Mouse (Mus musculus): Measurements from ENCODE around the gene Wdr5. TPM values are rescaled to one million over a fixed set of nuclear protein-coding genes. Genes with fewer than 3 reads are reported as not detected.

The Wdr5 gene
- 10 to 100 TPM; 18.8 to 21.3 TPM for total RNA-seq (2021)
- long read RNA-seq, experiment 1, transcript Wdr5-201 (14 exons, 2,890 nt) = major isoform, 45 of 60 reads
- long read RNA-seq, experiment 1, partial matches to known transcripts = 4 of 60 reads
- long read RNA-seq, experiment 1, other reads (novel, unspliced or antisense) = 11 of 60 reads
- long read RNA-seq, experiment 2, transcript Wdr5-201 (14 exons, 2,890 nt) = major isoform, 41 of 52 reads
- long read RNA-seq, experiment 2, partial matches to known transcripts = 0 of 52 reads
- long read RNA-seq, experiment 2, other reads (novel, unspliced or antisense) = 11 of 52 reads

GRCm38 (mm10) chr2:27514639-27515328, at the start of gene Wdr5:
TSS of gene Wdr5 (plus strand) at chr2:27515157.
- peak; percentile 60 for TF ChIP-seq CTCF (IDR thresholded peaks at IDR 0.05)
- intact Hi-C loops (cut with DNase I) = loop anchor here (10.0 kb wide), 1 partner anchor 230 kb away; no protein-coding TSS in a partner anchor
- H3K27ac ChIP-seq = peak within 1 kb of the TSS; percentile 92
- peak; percentile 98 for DNase-seq
- peak within 1 kb of the TSS; percentile 82 for H3K4me3 ChIP-seq

- TF ChIP-seq CTCF (IDR thresholded peaks at IDR 0.05) = no peak
- intact Hi-C loops (cut with DNase I) = no loop called here
- Histone ChIP-seq H3K27ac (peak overlapping the region; percentile 94), H3K4me3 (0 out of 2 replicates have a peak overlapping the region, but pooled peaks have one; percentile 9)
- DNase-seq = no peak
These were observed 45.5 kb upstream of the Wdr5 start for GRCm38 (mm10) chr2:27469292-27469990.

- no peak overlapping the region; the same call in 1 of the 2 replicates for H3K4me3 ChIP-seq
- intact Hi-C loops (cut with DNase I) = no loop called here
- DNase-seq = peak; percentile 58
- TF ChIP-seq CTCF (IDR thresholded peaks at IDR 0.05) = no peak
- H3K27ac ChIP-seq = peak overlapping the region; percentile 94
These were observed 45.0 kb upstream of the Wdr5 start for GRCm38 (mm10) chr2:27469991-27470355.

GRCm38 (mm10) chr2:27470535-27470934, 44.4 kb upstream of the Wdr5 start:
- H3K27ac ChIP-seq = peak overlapping the region; percentile 94
- intact Hi-C loops (cut with DNase I) = no loop called here
- H3K4me3 ChIP-seq = peak overlapping the region; percentile 9; the same call in 1 of the 2 replicates
- no peak for DNase-seq
- no peak for TF ChIP-seq CTCF (IDR thresholded peaks at IDR 0.05)

GRCm38 (mm10) chr2:27471170-27471584, 43.8 kb upstream of the Wdr5 start:
- H3K4me3 ChIP-seq = no peak overlapping the region; the same call in 1 of the 2 replicates
- DNase-seq = peak; percentile 80
- peak overlapping the region; percentile 94 for H3K27ac ChIP-seq
- TF ChIP-seq CTCF (IDR thresholded peaks at IDR 0.05) = no peak
- intact Hi-C loops (cut with DNase I) = loop anchor here (1.0 kb wide), 1 partner anchor 39 kb away; no protein-coding TSS in a partner anchor

GRCm38 (mm10) chr2:27473061-27473765, 41.7 kb upstream of the Wdr5 start:
- DNase-seq = no peak
- intact Hi-C loops (cut with DNase I) = no loop called here
- Histone ChIP-seq H3K4me3 (peak overlapping the region; percentile 79), H3K27ac (peak overlapping the region; percentile 94)
- TF ChIP-seq CTCF (IDR thresholded peaks at IDR 0.05) = no peak

- peak overlapping the region; percentile 94 for H3K27ac ChIP-seq
- no peak for DNase-seq
- TF ChIP-seq CTCF (IDR thresholded peaks at IDR 0.05) = no peak
- intact Hi-C loops (cut with DNase I) = no loop called here
- H3K4me3 ChIP-seq = peak overlapping the region; percentile 79
These were observed 41.0 kb upstream of the Wdr5 start for GRCm38 (mm10) chr2:27473911-27474310.

- no peak for TF ChIP-seq CTCF (IDR thresholded peaks at IDR 0.05)
- H3K4me3 ChIP-seq = peak overlapping the region; percentile 79
- peak overlapping the region; percentile 94 for H3K27ac ChIP-seq
- peak; percentile 70 for DNase-seq
- intact Hi-C loops (cut with DNase I) = no loop called here
These were observed 40.1 kb upstream of the Wdr5 start for GRCm38 (mm10) chr2:27474621-27475484.

- TF ChIP-seq CTCF (IDR thresholded peaks at IDR 0.05) = no peak
These were observed 39.3 kb upstream of the Wdr5 start for GRCm38 (mm10) chr2:27475495-27476302.

GRCm38 (mm10) chr2:27476303-27477192, 38.4 kb upstream of the Wdr5 start:
- TF ChIP-seq CTCF (IDR thresholded peaks at IDR 0.05) = no peak
- peak overlapping the region; percentile 79 for H3K4me3 ChIP-seq
- peak overlapping the region; percentile 99 for H3K27ac ChIP-seq
- intact Hi-C loops (cut with DNase I) = no loop called here
- DNase-seq = no peak

More at GRCm38 (mm10) chr2:27475495-27476302, 39.3 kb upstream of the Wdr5 start:
- intact Hi-C loops (cut with DNase I) = no loop called here
- DNase-seq = peak; percentile 97
- peak overlapping the region; percentile 79 for H3K4me3 ChIP-seq
- H3K27ac ChIP-seq = peak overlapping the region; percentile 99
